Mouse (Mus musculus) heart, adult 2 months (tissue): Measurements from ENCODE around the gene Dab1. TPM values are rescaled to one million over a fixed set of nuclear protein-coding genes. Genes with fewer than 3 reads are reported as not detected.

Experiments used
- DNase-seq, 2 experiments: peaks; one replicate each; pipeline ENCODE4 v3.0.0; 2021
- H3K27ac ChIP-seq: fragments of 200-600 bp; 2 replicates; pipeline ENCODE4 v1.8.1; 2022
- H3K27me3 ChIP-seq: fragments of 200-500 bp; 2 replicates; pipeline ENCODE4 v1.6.1; 2012; ENCODE audit warnings: mild to moderate bottlenecking, low read length, inconsistent platforms, mixed read lengths; ENCODE audit not compliant: control insufficient read depth, insufficient read depth
- H3K36me3 ChIP-seq: fragments of 200-500 bp; 2 replicates; pipeline ENCODE4 v1.6.1; 2012; ENCODE audit warnings: low read length, inconsistent platforms; ENCODE audit not compliant: control insufficient read depth, insufficient read depth
- H3K4me1 ChIP-seq: fragments of 200-500 bp; 2 replicates; pipeline ENCODE4 v1.6.1; 2011; ENCODE audit warnings: low read length; ENCODE audit not compliant: control insufficient read depth, insufficient read depth
- H3K4me3 ChIP-seq: fragments of 200-600 bp; 2 replicates; pipeline ENCODE4 v1.8.1; 2022
- H3K79me2 ChIP-seq: fragments of 200-500 bp; replicated peaks from 2 replicates; pipeline ENCODE4 v1.6.1; 2012; ENCODE audit warnings: mild to moderate bottlenecking, inconsistent platforms, low read length, moderate library complexity, mixed read lengths; ENCODE audit not compliant: control insufficient read depth, insufficient read depth
- H3K9ac ChIP-seq: fragments of 200-500 bp; 2 replicates; pipeline ENCODE4 v1.6.1; 2012; ENCODE audit warnings: low read depth, mild to moderate bottlenecking, control low read depth, inconsistent platforms, low read length, mixed read lengths
- CTCF ChIP-seq: fragments of 200-600 bp; IDR thresholded peaks from 2 replicates; pipeline ENCODE4 v1.8.1; 2022; ENCODE audit warnings: antibody characterized with exemption, mild to moderate bottlenecking, moderate library complexity
- EP300 ChIP-seq: fragments of 200-500 bp; IDR thresholded peaks from 2 replicates; pipeline ENCODE4 v1.6.1; 2011; ENCODE audit warnings: low read depth, low read length, control low read depth; ENCODE audit not compliant: insufficient read depth
- POLR2A ChIP-seq: fragments of 200-500 bp; IDR thresholded peaks from 2 replicates; pipeline ENCODE4 v1.6.1; 2011; ENCODE audit warnings: mild to moderate bottlenecking, low read depth, low read length, control low read depth; ENCODE audit not compliant: insufficient read depth
- WGBS: fragments of 180-500 bp; shearing (Covaris S2); methylation state at CpG from one replicate; pipeline ENCODE4 v1.1.7; 2018; 5-methylcytosine and 5-hydroxymethylcytosine counted together
- intact Hi-C: fragments of 180-260 bp; cut with DNase I; formaldehyde crosslinking; loops from one replicate; pipeline ENCODE4 v1.15.1; 2025
- polyA plus RNA-seq: library from polyadenylated mRNA; depleted of rRNA; stranded (reverse); fragments of >200 nt; gene quantifications from 2 replicates; pipeline ENCODE4 v1.2.3, GENCODE M21; 2012
- total RNA-seq, 2 experiments: library from RNA; stranded (reverse); gene quantifications; 2 replicates each; pipeline ENCODE4 v1.2.3; 2021

The Dab1 gene
- total and polyA plus RNA-seq, 3 experiments = 0.21 TPM; not detected in 2

- Histone ChIP-seq H3K9ac (no peak overlapping the region), H3K79me2 (no peaks in the 10 kb centered on the region), H3K36me3 (no peaks in the 10 kb centered on the region), H3K4me3 (no peak overlapping the region), H3K27me3 (no peaks in the 10 kb centered on the region), H3K4me1 (no peaks in the 10 kb centered on the region), H3K27ac (no peak overlapping the region)
- TF ChIP-seq CTCF (no peak), EP300 (no peak), POLR2A (no peak)
- no peak for DNase-seq
- WGBS = 78% methylated on average over 1 of the region's 1 CpGs
- intact Hi-C loops = no loop called here
Observed at GRCm38 (mm10) chr4:104210796-104211195, 591.6 kb downstream of the Dab1 start.

- 61% methylated on average over 9 of the region's 9 CpGs for WGBS
- intact Hi-C loops = no loop called here
- Histone ChIP-seq H3K4me1 (no peaks in the 10 kb centered on the region), H3K27me3 (no peaks in the 10 kb centered on the region), H3K4me3 (no peak overlapping the region), H3K27ac (no peak overlapping the region), H3K79me2 (no peaks in the 10 kb centered on the region), H3K36me3 (no peaks in the 10 kb centered on the region), H3K9ac (no peak overlapping the region)
- no peak for DNase-seq
- no peak for TF ChIP-seq EP300
- TF ChIP-seq POLR2A = no peak
- TF ChIP-seq CTCF = no peak
Observed at GRCm38 (mm10) chr4:104211531-104212455, 592.6 kb downstream of the Dab1 start.

GRCm38 (mm10) chr4:104214724-104215123 is 595.6 kb downstream of the Dab1 start:
- no peaks in the 10 kb centered on the region for H3K36me3 ChIP-seq
- no peak for DNase-seq
- intact Hi-C loops = no loop called here
- H3K27ac ChIP-seq = no peak overlapping the region
- H3K4me1 ChIP-seq = no peaks in the 10 kb centered on the region
- H3K27me3 ChIP-seq = no peaks in the 10 kb centered on the region
- H3K79me2 ChIP-seq = no peaks in the 10 kb centered on the region
- no peak overlapping the region for H3K4me3 ChIP-seq
- TF ChIP-seq POLR2A (no peak), CTCF (no peak), EP300 (no peak)
- H3K9ac ChIP-seq = no peak overlapping the region
- WGBS = 63% methylated on average over 7 of the region's 7 CpGs

GRCm38 (mm10) chr4:104217336-104217735 is 598.2 kb downstream of the Dab1 start:
- no peak for DNase-seq
- no peak overlapping the region for H3K4me3 ChIP-seq
- no peaks in the 10 kb centered on the region for H3K36me3 ChIP-seq
- intact Hi-C loops = no loop called here
- H3K4me1 ChIP-seq = no peaks in the 10 kb centered on the region
- WGBS = 63% methylated on average over 4 of the region's 4 CpGs
- TF ChIP-seq CTCF (no peak), POLR2A (no peak), EP300 (no peak)
- H3K79me2 ChIP-seq = no peaks in the 10 kb centered on the region
- no peak overlapping the region for H3K9ac ChIP-seq
- H3K27ac ChIP-seq = no peak overlapping the region
- no peaks in the 10 kb centered on the region for H3K27me3 ChIP-seq

- H3K79me2 ChIP-seq = no peaks in the 10 kb centered on the region
- H3K4me3 ChIP-seq = no peak overlapping the region
- no peaks in the 10 kb centered on the region for H3K4me1 ChIP-seq
- no peaks in the 10 kb centered on the region for H3K27me3 ChIP-seq
- intact Hi-C loops = no loop called here
- H3K27ac ChIP-seq = no peak overlapping the region
- no peak overlapping the region for H3K9ac ChIP-seq
- no peak for DNase-seq
- no peak for TF ChIP-seq EP300
- no peak for TF ChIP-seq POLR2A
- TF ChIP-seq CTCF = no peak
- WGBS = 31% methylated on average over 6 of the region's 6 CpGs
- no peaks in the 10 kb centered on the region for H3K36me3 ChIP-seq
Observed at GRCm38 (mm10) chr4:104218765-104219164, 599.6 kb downstream of the Dab1 start.

- H3K79me2 ChIP-seq = no peaks in the 10 kb centered on the region
- H3K27ac ChIP-seq = no peak overlapping the region
- intact Hi-C loops = no loop called here
- TF ChIP-seq POLR2A (no peak), EP300 (no peak), CTCF (no peak)
- DNase-seq = no peak
- H3K4me3 ChIP-seq = no peak overlapping the region
- H3K4me1 ChIP-seq = no peaks in the 10 kb centered on the region
- H3K27me3 ChIP-seq = no peaks in the 10 kb centered on the region
- no peaks in the 10 kb centered on the region for H3K36me3 ChIP-seq
- no peak overlapping the region for H3K9ac ChIP-seq
- WGBS = 7% methylated on average over 3 of the region's 3 CpGs
Observed at GRCm38 (mm10) chr4:104220099-104220498, 600.9 kb downstream of the Dab1 start.
